Mouse (Mus musculus) forebrain, embryonic 14.5 days (tissue): ENCODE data around the gene Cdk5rap2. TPM values are rescaled to one million over a fixed set of nuclear protein-coding genes. Genes with fewer than 3 reads are reported as not detected.

Source experiments
- ATAC-seq: fragments of 200-750 bp; cut with Nextera tagmentation; 2 replicates; pipeline ENCODE4 v1.8.0; 2017; ENCODE audit warnings: mild to moderate bottlenecking, moderate library complexity
- DNase-seq: peaks from one replicate; pipeline ENCODE4 v3.0.0-alpha.2; 2015; ENCODE audit warnings: low spot score
- H3K27ac ChIP-seq: fragments of 300-500 bp; sonication (generic); 2 replicates; pipeline ENCODE4 v1.5.1; 2014; ENCODE audit warnings: low read depth, mild to moderate bottlenecking, control low read depth, low read length, moderate library complexity
- H3K27me3 ChIP-seq: fragments of 300-500 bp; sonication (generic); replicated peaks from 2 replicates; pipeline ENCODE4 v1.6.1; 2014; ENCODE audit warnings: low read length, control low read depth, mixed read lengths; ENCODE audit not compliant: control insufficient read depth, insufficient read depth
- H3K36me3 ChIP-seq: fragments of 300-500 bp; sonication (generic); 2 replicates; pipeline ENCODE4 v1.6.1; 2014; ENCODE audit warnings: low read length, control low read depth; ENCODE audit not compliant: control insufficient read depth, insufficient read depth
- H3K4me1 ChIP-seq: fragments of 300-500 bp; sonication (generic); 2 replicates; pipeline ENCODE4 v1.6.1; 2014; ENCODE audit warnings: antibody characterized with exemption, low read length, control low read depth; ENCODE audit not compliant: control insufficient read depth, insufficient read depth
- H3K4me2 ChIP-seq: fragments of 300-500 bp; sonication (generic); 2 replicates; pipeline ENCODE4 v1.6.1; 2014; ENCODE audit warnings: mild to moderate bottlenecking, control low read depth, low read length
- H3K4me3 ChIP-seq: fragments of 300-500 bp; sonication (generic); 2 replicates; pipeline ENCODE4 v1.5.1; 2014; ENCODE audit warnings: low read depth, low read length, control low read depth
- H3K9ac ChIP-seq: fragments of 300-500 bp; sonication (generic); 2 replicates; pipeline ENCODE4 v1.6.1; 2014; ENCODE audit warnings: mild to moderate bottlenecking, low read length, control low read depth, moderate library complexity
- H3K9me3 ChIP-seq: fragments of 300-500 bp; sonication (generic); replicated peaks from 2 replicates; pipeline ENCODE4 v1.6.1; 2016; ENCODE audit warnings: low read length, control low read depth, mixed read lengths; ENCODE audit not compliant: control insufficient read depth
- WGBS: fragments of 180-500 bp; shearing (Covaris S2); extraction: QIAGEN DNeasy Blood & Tissue Kit; methylation state at CpG from one replicate; pipeline ENCODE4 v1.1.7; 2014; 5-methylcytosine and 5-hydroxymethylcytosine counted together
- polyA plus RNA-seq: library from polyadenylated mRNA; unstranded; fragments of >200 nt; fragmentation: Nextera tagmentation; extraction: Ambion mirVana; gene quantifications from 2 replicates; pipeline ENCODE4 v1.2.1, GENCODE M21; 2014

Gene Cdk5rap2
- polyA plus RNA-seq, 1 experiment from 2014 or later: 14.7 TPM

DNA sequence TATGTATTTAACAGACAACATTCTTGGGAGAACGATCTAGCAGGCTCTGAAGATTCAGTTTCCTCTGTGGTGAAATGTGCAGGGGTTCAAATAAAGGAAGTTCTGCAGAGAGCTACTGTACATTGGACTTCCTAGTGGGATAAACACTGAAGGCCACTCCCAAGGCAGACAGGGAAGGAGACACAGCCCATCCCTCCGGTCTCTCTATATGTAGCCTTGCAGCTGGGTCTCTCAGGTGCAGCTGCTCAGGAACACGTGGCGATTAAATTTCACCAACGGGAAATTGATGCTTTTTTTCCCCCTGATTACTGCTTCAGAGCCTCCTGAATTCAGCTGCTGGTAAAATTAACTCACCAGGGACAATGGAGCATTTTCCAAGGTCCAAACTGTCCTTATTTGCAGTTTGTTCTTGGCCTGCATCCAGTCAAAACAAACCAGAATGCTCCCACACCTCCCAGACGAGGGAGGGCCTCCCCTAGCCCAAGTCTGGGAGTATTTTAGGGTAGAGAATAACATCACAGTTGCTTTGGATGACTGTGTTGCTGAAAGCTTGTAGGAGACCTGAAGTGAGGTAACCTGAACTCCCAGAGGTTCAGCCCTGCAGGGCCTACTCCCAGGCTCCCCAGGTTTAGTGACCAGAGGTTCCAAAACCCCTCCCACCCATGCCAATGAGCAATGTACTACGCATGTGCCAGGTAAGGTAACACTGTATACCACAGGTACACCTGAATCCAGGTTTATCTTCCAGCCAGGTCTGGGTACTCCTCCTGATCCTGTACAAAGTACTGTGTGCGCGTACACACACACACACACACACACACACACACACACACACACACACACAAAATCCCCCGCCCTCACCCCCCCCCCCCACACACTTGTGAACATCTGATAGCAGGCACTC, 189.7 kb downstream of the Cdk5rap2 start:
- Histone ChIP-seq H3K9ac (no peak overlapping the region), H3K4me3 (no peak overlapping the region), H3K4me2 (no peak overlapping the region), H3K9me3 (no peaks in the 10 kb centered on the region), H3K36me3 (peaks cover 50% of the 10 kb centered on the region), H3K27me3 (no peaks in the 10 kb centered on the region), H3K27ac (no peak overlapping the region), H3K4me1 (no peaks in the 10 kb centered on the region)
- 67% methylated on average over 10 of the region's 10 CpGs for WGBS
- ATAC-seq (peak; percentile 60), DNase-seq (peak; percentile 50)

DNA sequence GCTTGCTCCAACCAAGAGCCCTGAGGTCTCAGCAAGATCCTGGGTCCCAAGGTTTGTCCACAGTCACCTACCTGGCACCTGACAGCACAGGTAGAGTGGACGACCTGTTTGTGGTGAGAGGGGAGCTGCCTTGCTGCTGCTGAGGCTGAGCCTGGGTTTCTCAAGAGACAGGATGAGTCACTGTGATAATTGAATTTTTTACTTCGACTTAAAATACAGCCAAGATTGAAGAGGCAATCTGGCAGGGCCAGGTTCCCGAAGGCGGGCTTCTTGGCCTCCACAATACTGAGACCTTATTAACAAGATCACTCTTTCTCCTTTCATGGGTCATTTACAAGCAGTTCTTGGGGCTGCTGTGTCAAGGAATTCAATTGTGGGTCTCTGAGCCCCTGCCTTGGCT, 190.5 kb downstream of the Cdk5rap2 start:
- no peak overlapping the region for H3K27ac ChIP-seq
- ATAC-seq (no peak), DNase-seq (no peak)
- H3K4me1 ChIP-seq: no peaks in the 10 kb centered on the region
- H3K4me3 ChIP-seq: no peak overlapping the region
- H3K9me3 ChIP-seq: no peaks in the 10 kb centered on the region
- WGBS: 85% methylated on average over 4 of the region's 4 CpGs
- no peaks in the 10 kb centered on the region for H3K27me3 ChIP-seq
- peaks cover 44% of the 10 kb centered on the region for H3K36me3 ChIP-seq
- H3K9ac ChIP-seq: no peak overlapping the region
- no peak overlapping the region for H3K4me2 ChIP-seq

DNA sequence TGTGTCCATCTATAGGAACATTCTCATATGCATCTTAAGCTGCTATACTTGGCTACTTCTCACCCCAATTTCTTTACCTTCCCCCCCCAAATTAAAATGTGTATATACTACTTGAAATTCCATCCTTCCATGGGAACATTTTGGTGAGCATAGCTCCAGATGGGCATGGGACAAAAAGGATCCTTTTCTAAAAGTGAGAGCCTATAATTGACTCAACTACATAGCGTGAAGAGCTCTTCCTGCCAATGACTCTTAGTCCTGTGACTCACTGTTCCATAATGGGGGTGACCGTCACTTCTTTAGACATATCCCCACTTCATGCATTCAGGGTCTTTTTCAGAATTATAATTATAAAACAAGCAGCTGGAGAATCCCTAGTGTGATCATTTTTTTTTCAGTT, 224.3 kb downstream of the Cdk5rap2 start:
- DNase-seq: no peak
- no peak overlapping the region for H3K4me3 ChIP-seq
- no peaks in the 10 kb centered on the region for H3K27me3 ChIP-seq
- no peak overlapping the region for H3K27ac ChIP-seq
- no peak overlapping the region for H3K9ac ChIP-seq
- H3K9me3 ChIP-seq: no peaks in the 10 kb centered on the region
- ATAC-seq: no peak
- WGBS: 82% methylated on average over 2 of the region's 2 CpGs
- no peaks in the 10 kb centered on the region for H3K4me1 ChIP-seq
- H3K4me2 ChIP-seq: no peak overlapping the region
- H3K36me3 ChIP-seq: no peaks in the 10 kb centered on the region

Other genes starting within 250 kb of the Cdk5rap2 start
- gene Megf9, start 124.6 kb upstream of the Cdk5rap2 start, polyA plus RNA-seq: 28.7 and 33.0 TPM in 2 replicates